ENCODE assay signal across 8 mouse cellular contexts in genomic region chr1:172204033-172204813, GRCm38 (mm10). TPM values are rescaled to one million over a fixed set of nuclear protein-coding genes. Genes with fewer than 3 reads are reported as not detected.
A peak's percentile ranks its signal among the peaks of the same experiment; 100 is the strongest.
DNase-seq lines count a peak whose midpoint lies in the region; ATAC-seq and TF ChIP-seq lines count a peak whose summit lies in the region.

No protein-coding gene starts in this region.

- no peak for ATAC-seq in forebrain, postnatal 0 days
- no peak for ATAC-seq in liver, postnatal 0 days
- ATAC-seq in erythroblast, adult 5-6 weeks (replicated peaks; ENCODE audit: low FRiP score, poor library complexity, severe bottlenecking) = no peak

- peak overlapping the region; percentile 4; the same call in 1 of the 2 replicates for H3K4me3 ChIP-seq in heart, adult 2 months
- peak overlapping the region; percentile 73 for H3K4me3 ChIP-seq in forebrain, postnatal 0 days (ENCODE audit: low read depth, low read length)
- H3K4me3 ChIP-seq in liver, postnatal 0 days (ENCODE audit: low read depth, low read length) = no peak overlapping the region

- H3K4me1 ChIP-seq in heart, adult 2 months (ENCODE audit: control insufficient read depth, insufficient read depth, low read length) = peaks cover 34% of the 10 kb centered on the region
- peaks cover 56% of the 10 kb centered on the region for H3K4me1 ChIP-seq in forebrain, postnatal 0 days (ENCODE audit: insufficient read depth)
- peaks cover 19% of the 10 kb centered on the region for H3K4me1 ChIP-seq in liver, postnatal 0 days (ENCODE audit: insufficient read depth)

- H3K9me3 ChIP-seq in forebrain, postnatal 0 days (ENCODE audit: low read length) = no peaks in the 10 kb centered on the region
- no peaks in the 10 kb centered on the region for H3K9me3 ChIP-seq in liver, postnatal 0 days (ENCODE audit: low read length)

- H3K27me3 ChIP-seq in heart, adult 2 months (ENCODE audit: control insufficient read depth, insufficient read depth, low read length) = no peaks in the 10 kb centered on the region; the same call in 1 of the 2 replicates
- no peaks in the 10 kb centered on the region for H3K27me3 ChIP-seq in forebrain, postnatal 0 days (ENCODE audit: insufficient read depth, low read length)
- H3K27me3 ChIP-seq in liver, postnatal 0 days (ENCODE audit: insufficient read depth, low read length) = no peaks in the 10 kb centered on the region

- intact Hi-C loops in heart, adult 2 months (cut with DNase I) = no loop called here

- H3K4me2 ChIP-seq in forebrain, postnatal 0 days (ENCODE audit: low read depth) = peak overlapping the region; percentile 91
- 0 out of 2 replicates have a peak overlapping the region, but pooled peaks have one; percentile 3 for H3K4me2 ChIP-seq in liver, postnatal 0 days (ENCODE audit: low read depth, low read length)

- peak overlapping the region; percentile 82 for H3K27ac ChIP-seq in heart, adult 2 months
- H3K27ac ChIP-seq in forebrain, postnatal 0 days (ENCODE audit: low read depth, low read length) = peak overlapping the region; percentile 97
- H3K27ac ChIP-seq in liver, postnatal 0 days (ENCODE audit: low read depth) = peak overlapping the region; percentile 39; the same call in 1 of the 2 replicates

- H3K36me3 ChIP-seq in heart, adult 2 months (ENCODE audit: control insufficient read depth, insufficient read depth, low read length) = peaks cover 11% of the 10 kb centered on the region; the same call in 1 of the 2 replicates
- H3K36me3 ChIP-seq in forebrain, postnatal 0 days (ENCODE audit: insufficient read depth) = peaks cover 11% of the 10 kb centered on the region
- peaks cover 22% of the 10 kb centered on the region for H3K36me3 ChIP-seq in liver, postnatal 0 days (replicated peaks; ENCODE audit: insufficient read depth, low read length)

- TF ChIP-seq EP300 in heart, adult 2 months (IDR thresholded peaks at IDR 0.05; ENCODE audit: insufficient read depth, low read depth, low read length) = no peak
- TF ChIP-seq EP300 in liver, postnatal 0 days (IDR thresholded peaks at IDR 0.05; ENCODE audit: low read depth) = no peak

- peak overlapping the region; percentile 38; the same call in 1 of the 2 replicates for H3K9ac ChIP-seq in heart, adult 2 months (ENCODE audit: low read depth, low read length)
- H3K9ac ChIP-seq in forebrain, postnatal 0 days = peak overlapping the region; percentile 99
- no peak overlapping the region for H3K9ac ChIP-seq in liver, postnatal 0 days (replicated peaks)

- 24% methylated on average over 9 of the region's 9 CpGs for WGBS in heart, adult 2 months
- 9% methylated on average over 9 of the region's 9 CpGs for WGBS in forebrain, postnatal 0 days
- 61% methylated on average over 9 of the region's 9 CpGs for WGBS in liver, postnatal 0 days (ENCODE audit: insufficient replicate concordance)

- TF ChIP-seq CTCF in heart, adult 2 months (IDR thresholded peaks at IDR 0.05) = no peak
- no peak for TF ChIP-seq CTCF in forebrain, postnatal 0 days (IDR thresholded peaks at IDR 0.05; ENCODE audit: low read depth)
- TF ChIP-seq CTCF in liver, postnatal 0 days (IDR thresholded peaks at IDR 0.05; ENCODE audit: low read depth) = no peak

- DNase-seq in heart, adult 2 months = no peak
- DNase-seq in heart, adult 8-10 months (ENCODE audit: low spot score) = no peak
- DNase-seq in cerebellum, adult 9-11 months = peak; percentile 57
- DNase-seq in forebrain, postnatal 0 days = peak; percentile 26
- no peak for DNase-seq in liver, postnatal 0 days
- DNase-seq in thymus, postnatal 14 days = no peak
- no peak for DNase-seq in layer of hippocampus, adult 8-10 months (ENCODE audit: low spot score in 2 of 2)

- H3K79me2 ChIP-seq in heart, adult 2 months (replicated peaks; ENCODE audit: control insufficient read depth, insufficient read depth, low read length) = peaks cover 2% of the 10 kb centered on the region

- TF ChIP-seq POLR2A in heart, adult 2 months (IDR thresholded peaks at IDR 0.05; ENCODE audit: insufficient read depth, low read depth, low read length) = no peak

RNA-seq across cellular contexts. Expression of gene Pea15a, which starts 2.4 kb away (rescaled TPM):
- total RNA-seq in heart, adult 2 months (2021) = 10 to 100 TPM; 52.2 to 69.8 TPM
- polyA plus RNA-seq in heart, adult 2 months (2012; rRNA removed) = 56.8 and 101 TPM in 2 replicates
- total RNA-seq in heart, adult 8-10 months (2022) = 10 to 100 TPM; 41.7 to 74.1 (median 60.0) TPM
- total RNA-seq in forebrain, postnatal 0 days (2014; rRNA removed) = 265 and 281 TPM in 2 replicates
- 412 and 475 TPM in 2 replicates for polyA plus RNA-seq in forebrain, postnatal 0 days (2015; fragmentation: Nextera tagmentation; extraction: Ambion mirVana)
- polyA plus RNA-seq in liver, postnatal 0 days (2015; fragmentation: Nextera tagmentation; extraction: Ambion mirVana) = 14.1 and 14.5 TPM in 2 replicates
- 2.5 and 3.1 TPM in 2 replicates for total RNA-seq in erythroblast, adult 5-6 weeks (2015; ENCODE audit: low replicate concordance)
- 2.6 and 5.4 TPM in 2 replicates for total RNA-seq in erythroblast, adult 5-6 weeks (2017; ENCODE audit: low replicate concordance)
- 100 to 1,000 TPM; 445 to 463 (median 462) TPM for total RNA-seq in layer of hippocampus, adult 8-10 months (2022)

RNA-seq across cellular contexts. Expression of gene Casq1, which starts 15.4 kb away (rescaled TPM):
- 1 to 10 TPM; 3.3 to 5.6 TPM for total RNA-seq in heart, adult 2 months (2021)
- 51.7 and 53.8 TPM in 2 replicates for polyA plus RNA-seq in heart, adult 2 months (2012; rRNA removed)
- total RNA-seq in heart, adult 8-10 months (2022) = 1 to 10 TPM; 2.5 to 6.9 (median 3.7) TPM
- 0.76 and 2.2 TPM in 2 replicates for total RNA-seq in forebrain, postnatal 0 days (2014; rRNA removed)
- polyA plus RNA-seq in forebrain, postnatal 0 days (2015; fragmentation: Nextera tagmentation; extraction: Ambion mirVana) = 3.3 and 3.5 TPM in 2 replicates
- polyA plus RNA-seq in liver, postnatal 0 days (2015; fragmentation: Nextera tagmentation; extraction: Ambion mirVana) = 0.61 and 9.1 TPM in 2 replicates
- total RNA-seq in erythroblast, adult 5-6 weeks (2015; ENCODE audit: low replicate concordance) = not detected in 2 replicates
- not detected in 2 replicates for total RNA-seq in erythroblast, adult 5-6 weeks (2017; ENCODE audit: low replicate concordance)
- total RNA-seq in layer of hippocampus, adult 8-10 months (2022) = under 1 TPM in 3 of 4 experiments, not detected in 1; 0.67 to 0.91 (median 0.78) TPM

RNA-seq across cellular contexts. Expression of gene Atp1a4, which starts 54.0 kb away (rescaled TPM):
- not detected for total RNA-seq in heart, adult 2 months (2021)
- polyA plus RNA-seq in heart, adult 2 months (2012; rRNA removed) = 0.10 and 0.35 TPM in 2 replicates
- total RNA-seq in heart, adult 8-10 months (2022) = not detected
- not detected in 2 replicates for total RNA-seq in forebrain, postnatal 0 days (2014; rRNA removed)
- polyA plus RNA-seq in forebrain, postnatal 0 days (2015; fragmentation: Nextera tagmentation; extraction: Ambion mirVana) = not detected in 2 replicates
- 0.04 and 0.08 TPM in 2 replicates for polyA plus RNA-seq in liver, postnatal 0 days (2015; fragmentation: Nextera tagmentation; extraction: Ambion mirVana)
- total RNA-seq in erythroblast, adult 5-6 weeks (2015; ENCODE audit: low replicate concordance) = not detected in 2 replicates
- not detected in 2 replicates for total RNA-seq in erythroblast, adult 5-6 weeks (2017; ENCODE audit: low replicate concordance)
- not detected for total RNA-seq in layer of hippocampus, adult 8-10 months (2022)

RNA-seq across cellular contexts. Expression of gene Dcaf8, which starts 56.3 kb away (rescaled TPM):
- total RNA-seq in heart, adult 2 months (2021) = 100 to 1,000 TPM; 100 to 116 TPM
- 62.7 and 93.8 TPM in 2 replicates for polyA plus RNA-seq in heart, adult 2 months (2012; rRNA removed)
- 100 to 1,000 TPM; 120 to 132 (median 125) TPM for total RNA-seq in heart, adult 8-10 months (2022)
- 66.8 and 76.8 TPM in 2 replicates for total RNA-seq in forebrain, postnatal 0 days (2014; rRNA removed)
- 49.4 and 62.7 TPM in 2 replicates for polyA plus RNA-seq in forebrain, postnatal 0 days (2015; fragmentation: Nextera tagmentation; extraction: Ambion mirVana)
- 43.0 and 48.3 TPM in 2 replicates for polyA plus RNA-seq in liver, postnatal 0 days (2015; fragmentation: Nextera tagmentation; extraction: Ambion mirVana)
- 226 and 232 TPM in 2 replicates for total RNA-seq in erythroblast, adult 5-6 weeks (2015; ENCODE audit: low replicate concordance)
- total RNA-seq in erythroblast, adult 5-6 weeks (2017; ENCODE audit: low replicate concordance) = 600 and 738 TPM in 2 replicates
- 100 to 1,000 TPM; 111 to 123 (median 119) TPM for total RNA-seq in layer of hippocampus, adult 8-10 months (2022)

RNA-seq across cellular contexts. Expression of gene Igsf8, which starts 57.2 kb away (rescaled TPM):
- 10 to 100 TPM; 10.9 to 13.5 TPM for total RNA-seq in heart, adult 2 months (2021)
- polyA plus RNA-seq in heart, adult 2 months (2012; rRNA removed) = 25.9 and 39.9 TPM in 2 replicates
- total RNA-seq in heart, adult 8-10 months (2022) = 10 to 100 TPM in 3 of 4 experiments, 1 to 10 TPM in 1; 9.8 to 12.2 (median 11.5) TPM
- 117 and 136 TPM in 2 replicates for total RNA-seq in forebrain, postnatal 0 days (2014; rRNA removed)
- 110 and 113 TPM in 2 replicates for polyA plus RNA-seq in forebrain, postnatal 0 days (2015; fragmentation: Nextera tagmentation; extraction: Ambion mirVana)
- 12.8 and 13.1 TPM in 2 replicates for polyA plus RNA-seq in liver, postnatal 0 days (2015; fragmentation: Nextera tagmentation; extraction: Ambion mirVana)
- total RNA-seq in erythroblast, adult 5-6 weeks (2015; ENCODE audit: low replicate concordance) = 1.3 and 6.7 TPM in 2 replicates
- total RNA-seq in erythroblast, adult 5-6 weeks (2017; ENCODE audit: low replicate concordance) = 2.0 and 3.1 TPM in 2 replicates
- 100 to 1,000 TPM; 226 to 260 (median 236) TPM for total RNA-seq in layer of hippocampus, adult 8-10 months (2022)

Comparison
In these comparisons a context has a peak if more than half of its experiments do, and no peak if none do; other contexts are left out.
1. DNase-seq: peak in cerebellum, adult 9-11 months (single experiment) and forebrain, postnatal 0 days (single experiment); none in heart, adult 2 months (0 of 2), heart, adult 8-10 months (single experiment), liver, postnatal 0 days (single experiment), thymus, postnatal 14 days (single experiment) and layer of hippocampus, adult 8-10 months (0 of 2).
2. H3K27ac ChIP-seq: peak in every context shown above with its lines; median percentile 97 in forebrain, postnatal 0 days; 82 in heart, adult 2 months; 39 in liver, postnatal 0 days.
3. RNA of gene Pea15a, which starts 2.4 kb away (total RNA-seq): 445 to 463 TPM in layer of hippocampus, adult 8-10 months, 265 to 281 TPM in forebrain, postnatal 0 days, 52.2 to 69.8 TPM in heart, adult 2 months and 41.7 to 74.1 TPM in heart, adult 8-10 months; 2.5 to 5.4 TPM in erythroblast, adult 5-6 weeks; every median in the first group is over 4 times any median in the second.